ENCODE assay signal across 11 mouse cellular contexts in genomic region chr10:128438675-128439279, GRCm38 (mm10). TPM values are rescaled to one million over a fixed set of nuclear protein-coding genes. Genes with fewer than 3 reads are reported as not detected.
DNase-seq lines count a peak whose midpoint lies in the region; ATAC-seq and TF ChIP-seq lines count a peak whose summit lies in the region.
"Had no signal": no experiment of that assay in that cellular context is flagged by ENCODE, and none has a peak within 500 bp of the region (broad histone marks: within the 10 kb centered on the region; RNA-seq: fewer than 3 reads in every experiment).

No protein-coding gene starts in this region.

- H3K36me3 ChIP-seq in small intestine, adult 2 months (ENCODE audit: control insufficient read depth, insufficient read depth, low read length): peaks cover 40% of the 10 kb centered on the region
- peaks cover 72% of the 10 kb centered on the region for H3K36me3 ChIP-seq in midbrain, embryonic 13.5 days
- H3K36me3 ChIP-seq in forebrain, embryonic 13.5 days (ENCODE audit: poor library complexity, severe bottlenecking): peaks cover 85% of the 10 kb centered on the region

- H3K9me3 ChIP-seq in midbrain, embryonic 13.5 days: no peaks in the 10 kb centered on the region
- H3K9me3 ChIP-seq in forebrain, embryonic 13.5 days (replicated peaks): no peaks in the 10 kb centered on the region
- H3K9me3 ChIP-seq: embryonic facial prominence, embryonic 15.5 days; hindbrain, embryonic 15.5 days had no signal

- 78% methylated on average over 10 of the region's 10 CpGs for WGBS in small intestine, adult 2 months
- WGBS in midbrain, embryonic 13.5 days: 90% methylated on average over 10 of the region's 10 CpGs
- WGBS in forebrain, embryonic 13.5 days: 89% methylated on average over 10 of the region's 10 CpGs

- no peak for TF ChIP-seq POLR2A in small intestine, adult 2 months (IDR thresholded peaks at IDR 0.05; ENCODE audit: low read depth, low read length)

- H3K4me2 ChIP-seq in midbrain, embryonic 13.5 days (replicated peaks): no peak overlapping the region
- H3K4me2 ChIP-seq in forebrain, embryonic 13.5 days: no peak overlapping the region
- H3K4me2 ChIP-seq: embryonic facial prominence, embryonic 15.5 days; hindbrain, embryonic 15.5 days had no signal

- no peak overlapping the region for H3K4me3 ChIP-seq in left cerebral cortex, adult 2 months
- H3K4me3 ChIP-seq in brown adipose tissue, adult 24 weeks (ENCODE audit: insufficient read depth, low read depth, low read length): no peak overlapping the region
- H3K4me3 ChIP-seq in small intestine, adult 2 months (ENCODE audit: low read depth, low read length): no peak overlapping the region
- H3K4me3 ChIP-seq in midbrain, embryonic 13.5 days (replicated peaks): no peak overlapping the region
- no peak overlapping the region for H3K4me3 ChIP-seq in forebrain, embryonic 13.5 days
- H3K4me3 ChIP-seq: embryonic facial prominence, embryonic 15.5 days; hindbrain, embryonic 15.5 days had no signal

- no peak for TF ChIP-seq CTCF in left cerebral cortex, adult 2 months (IDR thresholded peaks at IDR 0.05)
- no peak for TF ChIP-seq CTCF in small intestine, adult 2 months (IDR thresholded peaks at IDR 0.05; ENCODE audit: extremely low read depth, insufficient read length, insufficient replicate concordance, low read depth, low read length)

- H3K9ac ChIP-seq in midbrain, embryonic 13.5 days (replicated peaks): no peak overlapping the region
- no peak overlapping the region for H3K9ac ChIP-seq in forebrain, embryonic 13.5 days
- H3K9ac ChIP-seq: embryonic facial prominence, embryonic 15.5 days; hindbrain, embryonic 15.5 days had no signal

- H3K27ac ChIP-seq in left cerebral cortex, adult 2 months: peak overlapping the region; percentile 77
- H3K27ac ChIP-seq in brown adipose tissue, adult 24 weeks (replicated peaks; ENCODE audit: low read depth, low read length): peak overlapping the region; percentile 60; the same call in 1 of the 2 replicates
- H3K27ac ChIP-seq in small intestine, adult 2 months (ENCODE audit: insufficient read depth, low read depth, low read length): peak overlapping the region; percentile 35; the same call in 1 of the 2 replicates
- no peak overlapping the region for H3K27ac ChIP-seq in midbrain, embryonic 13.5 days
- H3K27ac ChIP-seq in forebrain, embryonic 13.5 days: no peak overlapping the region
- H3K27ac ChIP-seq: embryonic facial prominence, embryonic 15.5 days; hindbrain, embryonic 15.5 days had no signal

- DNase-seq in left cerebral cortex, adult 2 months (ENCODE audit: extremely low spot score in 1 of 2, low spot score in 2 of 2): peak; percentile 13 to 22
- DNase-seq in left cerebral cortex, postnatal 14 days (ENCODE audit: low spot score in 2 of 2): no peak
- DNase-seq in kidney, postnatal 25 days: peak; percentile 31 to 61

- ATAC-seq in midbrain, embryonic 13.5 days: no peak
- ATAC-seq in erythroid progenitor cell, adult 5-6 weeks (replicated peaks; ENCODE audit: low FRiP score, poor library complexity, severe bottlenecking): no peak
- no peak for ATAC-seq in forebrain, embryonic 13.5 days

- intact Hi-C loops in left cerebral cortex, adult 2 months (cut with DNase I): no loop called here
- intact Hi-C loops in left cerebral cortex, postnatal 14 days (cut with DNase I): no loop called here

- no peaks in the 10 kb centered on the region for H3K27me3 ChIP-seq in small intestine, adult 2 months (ENCODE audit: control insufficient read depth, insufficient read depth, low read length)
- H3K27me3 ChIP-seq in midbrain, embryonic 13.5 days: no peaks in the 10 kb centered on the region
- H3K27me3 ChIP-seq in forebrain, embryonic 13.5 days: no peaks in the 10 kb centered on the region
- H3K27me3 ChIP-seq: embryonic facial prominence, embryonic 15.5 days; hindbrain, embryonic 15.5 days had no signal

- H3K4me1 ChIP-seq in brown adipose tissue, adult 24 weeks (ENCODE audit: control insufficient read depth, insufficient read depth, insufficient read length, low read length): peaks cover 25% of the 10 kb centered on the region
- H3K4me1 ChIP-seq in small intestine, adult 2 months (ENCODE audit: control insufficient read depth, insufficient read depth, insufficient read length, low read length): peaks cover 3% of the 10 kb centered on the region
- H3K4me1 ChIP-seq in midbrain, embryonic 13.5 days (replicated peaks): no peaks in the 10 kb centered on the region; the same call in 1 of the 2 replicates
- H3K4me1 ChIP-seq in forebrain, embryonic 13.5 days: peaks cover 4% of the 10 kb centered on the region; the same call in 1 of the 2 replicates
- H3K4me1 ChIP-seq: embryonic facial prominence, embryonic 15.5 days; hindbrain, embryonic 15.5 days had no signal

RNA-seq across cellular contexts. Expression of gene Smarcc2, which starts 20.3 kb away (rescaled TPM):
- total RNA-seq in left cerebral cortex, adult 2 months (2021): 100 to 1,000 TPM; 253 to 254 TPM
- total RNA-seq in left cerebral cortex, postnatal 14 days (2021): 100 to 1,000 TPM; 199 to 211 TPM
- polyA plus RNA-seq in brown adipose tissue, adult 24 weeks (2012; ENCODE audit: insufficient read depth, insufficient read length, missing spikeins): 63.7 and 94.7 TPM in 2 replicates
- 44.0 and 98.4 TPM in 2 replicates for polyA plus RNA-seq in small intestine, adult 2 months (2012; rRNA removed)
- 200 and 212 TPM in 2 replicates for polyA plus RNA-seq in midbrain, embryonic 13.5 days (2015; fragmentation: Nextera tagmentation; extraction: Ambion mirVana)
- 70.4 and 112 TPM in 2 replicates for total RNA-seq in erythroid progenitor cell, adult 5-6 weeks (2015; ENCODE audit: low replicate concordance)
- total RNA-seq in erythroid progenitor cell, adult 5-6 weeks (2017; ENCODE audit: low replicate concordance): 101 and 117 TPM in 2 replicates
- 166 and 168 TPM in 2 replicates for polyA plus RNA-seq in forebrain, embryonic 13.5 days (2015; fragmentation: Nextera tagmentation; extraction: Ambion mirVana)

RNA-seq across cellular contexts. Expression of gene Rnf41, which starts 27.3 kb away (rescaled TPM):
- total RNA-seq in left cerebral cortex, adult 2 months (2021): 10 to 100 TPM; 74.0 to 76.6 TPM
- total RNA-seq in left cerebral cortex, postnatal 14 days (2021): 10 to 100 TPM; 75.0 to 77.2 TPM
- 15.1 and 17.1 TPM in 2 replicates for polyA plus RNA-seq in brown adipose tissue, adult 24 weeks (2012; ENCODE audit: insufficient read depth, insufficient read length, missing spikeins)
- 11.0 and 23.0 TPM in 2 replicates for polyA plus RNA-seq in small intestine, adult 2 months (2012; rRNA removed)
- 81.5 and 85.9 TPM in 2 replicates for polyA plus RNA-seq in midbrain, embryonic 13.5 days (2015; fragmentation: Nextera tagmentation; extraction: Ambion mirVana)
- 3.4 and 11.5 TPM in 2 replicates for total RNA-seq in erythroid progenitor cell, adult 5-6 weeks (2015; ENCODE audit: low replicate concordance)
- 4.0 and 4.4 TPM in 2 replicates for total RNA-seq in erythroid progenitor cell, adult 5-6 weeks (2017; ENCODE audit: low replicate concordance)
- polyA plus RNA-seq in forebrain, embryonic 13.5 days (2015; fragmentation: Nextera tagmentation; extraction: Ambion mirVana): 76.4 and 83.9 TPM in 2 replicates

RNA-seq across cellular contexts. Expression of gene Nabp2, which starts 27.5 kb away (rescaled TPM):
- total RNA-seq in left cerebral cortex, adult 2 months (2021): 10 to 100 TPM; 87.0 to 91.1 TPM
- total RNA-seq in left cerebral cortex, postnatal 14 days (2021): 10 to 100 TPM; 88.3 to 92.5 TPM
- polyA plus RNA-seq in brown adipose tissue, adult 24 weeks (2012; ENCODE audit: insufficient read depth, insufficient read length, missing spikeins): 67.1 and 87.6 TPM in 2 replicates
- 21.6 and 37.8 TPM in 2 replicates for polyA plus RNA-seq in small intestine, adult 2 months (2012; rRNA removed)
- polyA plus RNA-seq in midbrain, embryonic 13.5 days (2015; fragmentation: Nextera tagmentation; extraction: Ambion mirVana): 142 and 153 TPM in 2 replicates
- total RNA-seq in erythroid progenitor cell, adult 5-6 weeks (2015; ENCODE audit: low replicate concordance): 28.5 TPM in 2 replicates
- 13.1 and 15.5 TPM in 2 replicates for total RNA-seq in erythroid progenitor cell, adult 5-6 weeks (2017; ENCODE audit: low replicate concordance)
- polyA plus RNA-seq in forebrain, embryonic 13.5 days (2015; fragmentation: Nextera tagmentation; extraction: Ambion mirVana): 153 and 156 TPM in 2 replicates

RNA-seq across cellular contexts. Expression of gene Slc39a5, which starts 37.7 kb away (rescaled TPM):
- not detected for total RNA-seq in left cerebral cortex, adult 2 months (2021)
- total RNA-seq in left cerebral cortex, postnatal 14 days (2021): 1 to 10 TPM in 1 of 2 experiments, not detected in 1; 1.0 TPM
- not detected in 2 replicates for polyA plus RNA-seq in brown adipose tissue, adult 24 weeks (2012; ENCODE audit: insufficient read depth, insufficient read length, missing spikeins)
- polyA plus RNA-seq in small intestine, adult 2 months (2012; rRNA removed): 165 and 301 TPM in 2 replicates
- 0.18 and 0.22 TPM in 2 replicates for polyA plus RNA-seq in midbrain, embryonic 13.5 days (2015; fragmentation: Nextera tagmentation; extraction: Ambion mirVana)
- total RNA-seq in erythroid progenitor cell, adult 5-6 weeks (2015; ENCODE audit: low replicate concordance): not detected in 2 replicates
- not detected in 2 replicates for total RNA-seq in erythroid progenitor cell, adult 5-6 weeks (2017; ENCODE audit: low replicate concordance)
- polyA plus RNA-seq in forebrain, embryonic 13.5 days (2015; fragmentation: Nextera tagmentation; extraction: Ambion mirVana): 0.18 TPM in 1 of 2 replicates, not detected in the other
- total RNA-seq: megakaryocyte-erythroid progenitor cell, adult 5-6 weeks had no signal

RNA-seq across cellular contexts. Expression of gene Myl6, which starts 55.2 kb away (rescaled TPM):
- 100 to 1,000 TPM; 555 to 562 TPM for total RNA-seq in left cerebral cortex, adult 2 months (2021)
- 100 to 1,000 TPM; 606 to 662 TPM for total RNA-seq in left cerebral cortex, postnatal 14 days (2021)
- polyA plus RNA-seq in brown adipose tissue, adult 24 weeks (2012; ENCODE audit: insufficient read depth, insufficient read length, missing spikeins): 1,414 and 1,508 TPM in 2 replicates
- polyA plus RNA-seq in small intestine, adult 2 months (2012; rRNA removed): 492 and 749 TPM in 2 replicates
- polyA plus RNA-seq in midbrain, embryonic 13.5 days (2015; fragmentation: Nextera tagmentation; extraction: Ambion mirVana): 836 and 885 TPM in 2 replicates
- total RNA-seq in erythroid progenitor cell, adult 5-6 weeks (2015; ENCODE audit: low replicate concordance): 353 and 444 TPM in 2 replicates
- total RNA-seq in erythroid progenitor cell, adult 5-6 weeks (2017; ENCODE audit: low replicate concordance): 506 and 519 TPM in 2 replicates
- polyA plus RNA-seq in forebrain, embryonic 13.5 days (2015; fragmentation: Nextera tagmentation; extraction: Ambion mirVana): 740 and 741 TPM in 2 replicates

Comparison
In these comparisons a context has a peak if more than half of its experiments do, and no peak if none do; other contexts are left out.
1. DNase-seq: peak in left cerebral cortex, adult 2 months (2 of 2) and kidney, postnatal 25 days (2 of 2); none in left cerebral cortex, postnatal 14 days (0 of 2).
2. H3K27ac ChIP-seq: peak in left cerebral cortex, adult 2 months (single experiment), brown adipose tissue, adult 24 weeks (single experiment) and small intestine, adult 2 months (single experiment); none in midbrain, embryonic 13.5 days (single experiment) and forebrain, embryonic 13.5 days (single experiment).